Comparison of ENCODE assay signal across 11 mouse cellular contexts in genomic region chr11:79200502-79200901, GRCm38 (mm10). TPM values are rescaled to one million over a fixed set of nuclear protein-coding genes. Genes with fewer than 3 reads are reported as not detected.
A peak's percentile ranks its signal among the peaks of the same experiment; 100 is the strongest.
DNase-seq lines count a peak whose midpoint lies in the region; ATAC-seq and TF ChIP-seq lines count a peak whose summit lies in the region.
"Had no signal": no experiment of that assay in that cellular context is flagged by ENCODE, and none has a peak within 500 bp of the region (broad histone marks: within the 10 kb centered on the region; RNA-seq: fewer than 3 reads in every experiment).

No protein-coding gene starts in this region.

- H3K9me3 ChIP-seq in kidney, postnatal 0 days (replicated peaks; ENCODE audit: low read length): no peaks in the 10 kb centered on the region
- no peaks in the 10 kb centered on the region for H3K9me3 ChIP-seq in intestine, embryonic 14.5 days (ENCODE audit: control insufficient read depth, low read length)
- H3K9me3 ChIP-seq in forebrain, embryonic 13.5 days (replicated peaks): no peaks in the 10 kb centered on the region
- H3K9me3 ChIP-seq: lung, embryonic 15.5 days had no signal

- no peaks in the 10 kb centered on the region for H3K36me3 ChIP-seq in kidney, postnatal 0 days (ENCODE audit: insufficient read depth, low read length)
- no peaks in the 10 kb centered on the region for H3K36me3 ChIP-seq in intestine, embryonic 14.5 days (ENCODE audit: control insufficient read depth, insufficient read depth, low read length)
- H3K36me3 ChIP-seq in forebrain, embryonic 13.5 days (ENCODE audit: poor library complexity, severe bottlenecking): no peaks in the 10 kb centered on the region
- H3K36me3 ChIP-seq: lung, embryonic 15.5 days had no signal

- no peaks in the 10 kb centered on the region for H3K27me3 ChIP-seq in kidney, postnatal 0 days (ENCODE audit: insufficient read depth, low read length)
- no peaks in the 10 kb centered on the region for H3K27me3 ChIP-seq in Patski
- no peaks in the 10 kb centered on the region for H3K27me3 ChIP-seq in intestine, embryonic 14.5 days (replicated peaks; ENCODE audit: control insufficient read depth, insufficient read depth, low read length)
- no peaks in the 10 kb centered on the region for H3K27me3 ChIP-seq in forebrain, embryonic 13.5 days
- H3K27me3 ChIP-seq: lung, embryonic 15.5 days had no signal

- no peak overlapping the region for H3K4me2 ChIP-seq in kidney, postnatal 0 days (ENCODE audit: low read length)
- H3K4me2 ChIP-seq in intestine, embryonic 14.5 days (ENCODE audit: low read length): no peak overlapping the region
- no peak overlapping the region for H3K4me2 ChIP-seq in forebrain, embryonic 13.5 days
- H3K4me2 ChIP-seq: lung, embryonic 15.5 days had no signal

- H3K4me3 ChIP-seq in kidney, postnatal 0 days (replicated peaks; ENCODE audit: low read depth, low read length): no peak overlapping the region
- H3K4me3 ChIP-seq in intestine, embryonic 14.5 days (ENCODE audit: low read depth, low read length): no peak overlapping the region
- no peak overlapping the region for H3K4me3 ChIP-seq in forebrain, embryonic 13.5 days
- H3K4me3 ChIP-seq: layer of hippocampus, adult 2 months; lung, embryonic 15.5 days had no signal

- no peak overlapping the region for H3K9ac ChIP-seq in kidney, postnatal 0 days (ENCODE audit: low read depth, low read length)
- no peak overlapping the region for H3K9ac ChIP-seq in intestine, embryonic 14.5 days (ENCODE audit: low read length)
- H3K9ac ChIP-seq in forebrain, embryonic 13.5 days: no peak overlapping the region
- H3K9ac ChIP-seq: lung, embryonic 15.5 days had no signal

- in situ Hi-C loops in Patski (cut with MboI; ENCODE audit: low pct_unique_long_range_greater_than_20kb): no loop called here

- DNase-seq in kidney, postnatal 0 days (ENCODE audit: low spot score): peak; percentile 33
- DNase-seq in kidney, adult 9 months: no peak
- DNase-seq in Patski (ENCODE audit: low read depth, low spot score): peak; percentile 64
- peak; percentile 47 for DNase-seq in embryo, embryonic 11 days
- no peak for DNase-seq in intestine, embryonic 14.5 days (ENCODE audit: low spot score)
- no peak for DNase-seq in left cerebral cortex, postnatal 14 days (ENCODE audit: low spot score in 2 of 2)
- no peak for DNase-seq in layer of hippocampus, postnatal 14 days (ENCODE audit: low spot score in 2 of 2)
- DNase-seq: adrenal gland, postnatal 36 days had no signal

- TF ChIP-seq CTCF in kidney, postnatal 0 days (IDR thresholded peaks at IDR 0.05; ENCODE audit: low read depth): no peak
- TF ChIP-seq CTCF in Patski (IDR thresholded peaks at IDR 0.05): no peak

- CTCF ChIA-PET in Patski (lab: Charles Lee): interaction anchor here (2.3 kb wide), 1 partner anchor 13 kb away, joined by 6 read pairs; no protein-coding TSS in a partner anchor

- H3K4me1 ChIP-seq in kidney, postnatal 0 days (replicated peaks; ENCODE audit: insufficient read depth, low read length): 0 out of 2 replicates have a peak, but pooled peaks cover 5% of the 10 kb centered on the region
- H3K4me1 ChIP-seq in intestine, embryonic 14.5 days (replicated peaks; ENCODE audit: control insufficient read depth, insufficient read depth, low read length): peaks cover 13% of the 10 kb centered on the region; the same call in 1 of the 2 replicates
- peaks cover 16% of the 10 kb centered on the region for H3K4me1 ChIP-seq in forebrain, embryonic 13.5 days

- 19% methylated on average over 7 of the region's 7 CpGs for WGBS in kidney, postnatal 0 days
- WGBS in intestine, embryonic 14.5 days: 16% methylated on average over 7 of the region's 7 CpGs
- 65% methylated on average over 7 of the region's 7 CpGs for WGBS in forebrain, embryonic 13.5 days

- H3K27ac ChIP-seq in kidney, postnatal 0 days: no peak overlapping the region
- H3K27ac ChIP-seq in intestine, embryonic 14.5 days (ENCODE audit: low read depth): peak overlapping the region; percentile 60
- H3K27ac ChIP-seq in forebrain, embryonic 13.5 days: no peak overlapping the region
- H3K27ac ChIP-seq: layer of hippocampus, adult 2 months; lung, embryonic 15.5 days had no signal

- intact Hi-C loops in left cerebral cortex, postnatal 14 days (cut with DNase I): no loop called here

- 0 out of 2 replicates have a peak, but pooled peaks have one; percentile 17 for ATAC-seq in kidney, postnatal 0 days (replicated peaks; ENCODE audit: low FRiP score, low read depth)
- peak; percentile 48 for ATAC-seq in Patski
- ATAC-seq in intestine, embryonic 14.5 days (replicated peaks; ENCODE audit: low FRiP score, low TSS enrichment, low read depth): 0 out of 2 replicates have a peak, but pooled peaks have one; percentile 45
- no peak for ATAC-seq in forebrain, embryonic 13.5 days

- POLR2A ChIA-PET in Patski (lab: Charles Lee): no interaction called here

RNA-seq across cellular contexts. Expression of gene Wsb1, which starts 54.0 kb away (rescaled TPM):
- polyA plus RNA-seq in kidney, postnatal 0 days (2015; fragmentation: Nextera tagmentation; extraction: Ambion mirVana): 265 and 274 TPM in 2 replicates
- polyA plus RNA-seq in Patski (2021): 237 TPM
- 282 and 315 TPM in 2 replicates for polyA plus RNA-seq in intestine, embryonic 14.5 days (2014; fragmentation: Nextera tagmentation; extraction: Ambion mirVana)
- 367 and 422 TPM in 2 replicates for polyA plus RNA-seq in forebrain, embryonic 13.5 days (2015; fragmentation: Nextera tagmentation; extraction: Ambion mirVana)
- total RNA-seq in left cerebral cortex, postnatal 14 days (2021): 10 to 100 TPM; 60.8 to 75.4 TPM
- 10 to 100 TPM; 68.9 to 83.3 TPM for total RNA-seq in layer of hippocampus, postnatal 14 days (2021)

RNA-seq across cellular contexts. Expression of gene Ksr1, which starts 54.3 kb away (rescaled TPM):
- polyA plus RNA-seq in kidney, postnatal 0 days (2015; fragmentation: Nextera tagmentation; extraction: Ambion mirVana): 1.7 and 1.8 TPM in 2 replicates
- 10.0 TPM for polyA plus RNA-seq in Patski (2021)
- polyA plus RNA-seq in intestine, embryonic 14.5 days (2014; fragmentation: Nextera tagmentation; extraction: Ambion mirVana): 5.5 and 6.0 TPM in 2 replicates
- 4.0 and 4.1 TPM in 2 replicates for polyA plus RNA-seq in forebrain, embryonic 13.5 days (2015; fragmentation: Nextera tagmentation; extraction: Ambion mirVana)
- 10 to 100 TPM; 55.5 to 56.7 TPM for total RNA-seq in left cerebral cortex, postnatal 14 days (2021)
- 100 to 1,000 TPM; 154 to 158 TPM for total RNA-seq in layer of hippocampus, postnatal 14 days (2021)

Comparison
In these comparisons a context has a peak if more than half of its experiments do, and no peak if none do; other contexts are left out.
1. DNase-seq: peak in kidney, postnatal 0 days (single experiment), Patski (single experiment) and embryo, embryonic 11 days (single experiment); none in kidney, adult 9 months (single experiment), intestine, embryonic 14.5 days (single experiment), left cerebral cortex, postnatal 14 days (0 of 2) and layer of hippocampus, postnatal 14 days (0 of 2).